Mouse (Mus musculus): Measurements from ENCODE around the gene Gm9844. TPM values are rescaled to one million over a fixed set of nuclear protein-coding genes. Genes with fewer than 3 reads are reported as not detected.
"Not testable (repeated sequence)": the region's sequence is repeated elsewhere in the genome, so short reads cannot be mapped to it uniquely, and the experiment has no call there.

Gene Gm9844
- polyA plus RNA-seq, 1 experiment: 43.4 TPM

- Histone ChIP-seq H3K4me3 (replicated peaks; ENCODE audit: control insufficient read depth, low read depth, low read length) (no peak overlapping the region), H3K4me1 (ENCODE audit: control insufficient read depth, insufficient read depth, low read length) (peaks cover 1% of the 10 kb centered on the region; the same call in 1 of the 2 replicates), H3K27ac (ENCODE audit: control insufficient read depth, insufficient read depth, low read depth, low read length, poor library complexity) (no peak overlapping the region)
- TF ChIP-seq CTCF (IDR thresholded peaks at IDR 0.05; ENCODE audit: control insufficient read depth, insufficient read depth, low read length): no peak
- no peak for TF ChIP-seq POLR2A (IDR thresholded peaks at IDR 0.05; ENCODE audit: borderline replicate concordance, control insufficient read depth, low read depth, low read length)
- WGBS: 78% methylated on average over 6 of the region's 6 CpGs
Observed at GRCm38 (mm10) chr7:24889431-24890220, 27.6 kb downstream of the Gm9844 start.

- no peak overlapping the region for H3K27ac ChIP-seq (ENCODE audit: control insufficient read depth, insufficient read depth, low read depth, low read length, poor library complexity)
Observed at GRCm38 (mm10) chr7:24890281-24891216, 28.5 kb downstream of the Gm9844 start.

GRCm38 (mm10) chr7:24891241-24892124 is 29.5 kb downstream of the Gm9844 start:
- TF ChIP-seq CTCF (IDR thresholded peaks at IDR 0.05; ENCODE audit: control insufficient read depth, insufficient read depth, low read length) (no peak), POLR2A (IDR thresholded peaks at IDR 0.05; ENCODE audit: borderline replicate concordance, control insufficient read depth, low read depth, low read length) (no peak)
- 78% methylated on average over 3 of the region's 3 CpGs for WGBS
- H3K27ac ChIP-seq (ENCODE audit: control insufficient read depth, insufficient read depth, low read depth, low read length, poor library complexity): peak overlapping the region; percentile 42; the same call in 1 of the 2 replicates
- H3K4me1 ChIP-seq (ENCODE audit: control insufficient read depth, insufficient read depth, low read length): peaks cover 1% of the 10 kb centered on the region; the same call in 1 of the 2 replicates
- H3K4me3 ChIP-seq (replicated peaks; ENCODE audit: control insufficient read depth, low read depth, low read length): no peak overlapping the region

More at GRCm38 (mm10) chr7:24890281-24891216, 28.5 kb downstream of the Gm9844 start:
- TF ChIP-seq CTCF (IDR thresholded peaks at IDR 0.05; ENCODE audit: control insufficient read depth, insufficient read depth, low read length) (peak; percentile 98), POLR2A (IDR thresholded peaks at IDR 0.05; ENCODE audit: borderline replicate concordance, control insufficient read depth, low read depth, low read length) (no peak)
- WGBS: 23% methylated on average over 10 of the region's 10 CpGs
- H3K4me3 ChIP-seq (replicated peaks; ENCODE audit: control insufficient read depth, low read depth, low read length): no peak overlapping the region
- peaks cover 1% of the 10 kb centered on the region; the same call in 1 of the 2 replicates for H3K4me1 ChIP-seq (ENCODE audit: control insufficient read depth, insufficient read depth, low read length)

DNA sequence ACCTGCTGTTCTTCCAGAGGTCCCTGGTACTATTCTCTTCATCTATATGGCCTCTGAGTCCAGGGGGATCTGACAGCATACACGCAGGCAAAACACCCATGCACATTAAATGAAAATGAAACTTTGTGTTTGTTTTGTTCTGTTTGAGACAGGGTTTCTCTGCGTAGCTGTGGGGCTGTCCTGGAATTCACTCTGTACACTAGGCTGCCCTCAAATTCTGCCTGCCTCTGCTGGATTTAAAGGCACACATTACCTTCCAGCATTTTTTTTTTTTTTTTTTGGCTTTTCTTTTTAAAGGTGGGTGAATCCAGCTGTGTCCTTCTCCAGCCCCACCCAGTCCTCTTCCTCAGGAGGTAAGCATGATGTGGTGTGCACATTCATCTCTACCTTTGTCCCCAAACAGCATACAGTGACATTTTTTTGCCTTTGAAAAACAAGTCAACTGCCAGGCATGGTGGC is 30.1 kb downstream of the Gm9844 start:
- Histone ChIP-seq H3K4me3 (replicated peaks; ENCODE audit: control insufficient read depth, low read depth, low read length) (no peak overlapping the region), H3K4me1 (ENCODE audit: control insufficient read depth, insufficient read depth, low read length) (peaks cover 1% of the 10 kb centered on the region; the same call in 1 of the 2 replicates), H3K27ac (ENCODE audit: control insufficient read depth, insufficient read depth, low read depth, low read length, poor library complexity) (peak overlapping the region; percentile 77)
- TF ChIP-seq CTCF (IDR thresholded peaks at IDR 0.05; ENCODE audit: control insufficient read depth, insufficient read depth, low read length) (no peak), POLR2A (IDR thresholded peaks at IDR 0.05; ENCODE audit: borderline replicate concordance, control insufficient read depth, low read depth, low read length) (no peak)
- WGBS: 72% methylated on average over 2 of the region's 2 CpGs

DNA sequence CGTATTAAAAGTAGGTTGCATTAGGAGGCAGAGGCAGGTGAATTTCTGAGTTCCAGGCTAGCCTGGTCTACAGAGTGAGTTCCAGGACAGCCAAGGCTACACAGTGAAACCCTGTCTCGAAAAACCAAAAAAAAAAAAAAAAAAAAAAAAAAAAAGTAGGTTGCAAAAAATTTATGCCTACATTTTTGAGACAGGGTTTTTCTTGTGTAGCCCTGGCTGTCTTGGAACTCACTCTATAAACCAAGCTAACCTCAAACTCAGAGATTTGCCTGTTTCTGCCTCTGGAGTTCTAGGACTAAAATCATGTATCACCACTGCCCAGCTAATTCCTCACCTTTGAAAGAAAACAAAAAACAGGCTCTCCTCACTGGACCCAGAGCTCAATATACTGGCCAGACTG is 33.7 kb downstream of the Gm9844 start:
- WGBS: 77% methylated on average over 2 of the region's 2 CpGs
- not testable (repeated sequence) for H3K4me3 ChIP-seq (replicated peaks; ENCODE audit: control insufficient read depth, low read depth, low read length)
- H3K27ac ChIP-seq (ENCODE audit: control insufficient read depth, insufficient read depth, low read depth, low read length, poor library complexity): peak overlapping the region; percentile 87

GRCm38 (mm10) chr7:24896269-24896668 is 34.3 kb downstream of the Gm9844 start:
- WGBS: 72% methylated on average over 8 of the region's 8 CpGs
- peaks cover 1% of the 10 kb centered on the region; the same call in 1 of the 2 replicates for H3K4me1 ChIP-seq (ENCODE audit: control insufficient read depth, insufficient read depth, low read length)
- H3K4me3 ChIP-seq (replicated peaks; ENCODE audit: control insufficient read depth, low read depth, low read length): no peak overlapping the region
- H3K27ac ChIP-seq (ENCODE audit: control insufficient read depth, insufficient read depth, low read depth, low read length, poor library complexity): peak overlapping the region; percentile 87
- no peak for TF ChIP-seq CTCF (IDR thresholded peaks at IDR 0.05; ENCODE audit: control insufficient read depth, insufficient read depth, low read length)
- no peak for TF ChIP-seq POLR2A (IDR thresholded peaks at IDR 0.05; ENCODE audit: borderline replicate concordance, control insufficient read depth, low read depth, low read length)

More for the DNA sequence above, 33.7 kb downstream of the Gm9844 start:
- not testable (repeated sequence) for H3K4me1 ChIP-seq (ENCODE audit: control insufficient read depth, insufficient read depth, low read length)

DNA sequence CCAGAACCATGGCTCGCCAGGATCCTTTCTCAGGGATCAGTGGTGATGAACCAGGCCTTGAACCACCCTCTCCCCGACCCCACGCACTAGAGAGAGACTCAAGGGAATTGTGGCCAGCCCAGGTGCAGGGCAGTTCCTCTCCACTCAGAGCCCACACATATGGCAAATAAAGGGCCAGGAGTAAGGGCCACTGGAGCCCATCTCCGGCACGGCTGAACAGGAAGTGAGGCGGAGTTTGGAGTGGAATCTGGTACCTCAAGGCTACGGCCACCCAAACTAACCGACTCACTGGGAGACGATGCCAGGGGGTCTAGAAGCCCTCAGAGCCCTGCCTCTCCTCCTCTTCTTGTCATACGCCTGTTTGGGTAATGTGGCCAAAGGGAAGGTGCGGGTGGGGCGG is 35.2 kb downstream of the Gm9844 start, which contains the start of gene Cd79a:
Gene Cd79a, plus strand, starts transcription at position 158 of the 400 bp plus-strand sequence.
- peak within 1 kb of the TSS; percentile 64 for H3K4me3 ChIP-seq (replicated peaks; ENCODE audit: control insufficient read depth, low read depth, low read length)
- H3K4me1 ChIP-seq (ENCODE audit: control insufficient read depth, insufficient read depth, low read length): peaks cover 1% of the 10 kb centered on the region; the same call in 1 of the 2 replicates
- WGBS: 48% methylated on average over 12 of the region's 12 CpGs
- TF ChIP-seq CTCF (IDR thresholded peaks at IDR 0.05; ENCODE audit: control insufficient read depth, insufficient read depth, low read length): 0 out of 2 replicates have a peak, but pooled peaks have one; percentile 4
- TF ChIP-seq POLR2A (IDR thresholded peaks at IDR 0.05; ENCODE audit: borderline replicate concordance, control insufficient read depth, low read depth, low read length): peak; percentile 77
- H3K27ac ChIP-seq (ENCODE audit: control insufficient read depth, insufficient read depth, low read depth, low read length, poor library complexity): peak within 1 kb of the TSS; percentile 87

Data from bone marrow, adult 2 months (tissue).